Mouse (Mus musculus) testis, adult 2 months (tissue): ENCODE data around the gene Zc3h12b.

Experiments
- CTCF ChIP-seq: fragments of 200-500 bp; IDR thresholded peaks from 2 replicates; pipeline ENCODE4 v1.5.1; 2012; ENCODE audit warnings: low read depth, mild to moderate bottlenecking, inconsistent platforms, low read length, moderate library complexity; ENCODE audit not compliant: control insufficient read depth, insufficient read depth, insufficient replicate concordance
- POLR2A ChIP-seq: fragments of 200-500 bp; IDR thresholded peaks from 2 replicates; pipeline ENCODE4 v1.6.1; 2012; ENCODE audit warnings: low read depth, mild to moderate bottlenecking, inconsistent platforms, low read length, moderate library complexity; ENCODE audit not compliant: control insufficient read depth

- TF ChIP-seq CTCF (no peak), POLR2A (no peak)
Measured at GRCm38 (mm10) chrX:95945496-95945895, 234.0 kb downstream of the Zc3h12b start.
